Mouse (Mus musculus): ENCODE measurements around the gene Adora2b.

The Adora2b gene

GRCm38 (mm10) chr11:62264018-62264417 is 15.2 kb downstream of the Adora2b start:
- CTCF ChIA-PET = no interaction called here

- CTCF ChIA-PET = no interaction called here
Measured at GRCm38 (mm10) chr11:62265642-62266041, 16.9 kb downstream of the Adora2b start.

- CTCF ChIA-PET = no interaction called here
Measured at GRCm38 (mm10) chr11:62266466-62267214, 17.9 kb downstream of the Adora2b start.

- CTCF ChIA-PET = no interaction called here
Measured at GRCm38 (mm10) chr11:62268381-62268780, 19.6 kb downstream of the Adora2b start.

- CTCF ChIA-PET = no interaction called here
Measured at GRCm38 (mm10) chr11:62269097-62269496, 20.3 kb downstream of the Adora2b start.

- CTCF ChIA-PET = no interaction called here
Measured at GRCm38 (mm10) chr11:62270851-62271250, 22.1 kb downstream of the Adora2b start.

- CTCF ChIA-PET = no interaction called here
Measured at GRCm38 (mm10) chr11:62277086-62277485, 28.3 kb downstream of the Adora2b start.

GRCm38 (mm10) chr11:62278027-62278426 is 29.2 kb downstream of the Adora2b start:
- CTCF ChIA-PET = no interaction called here

- CTCF ChIA-PET = interaction anchor here (0.7 kb wide), 1 partner anchor 1503 kb away, joined by 6 read pairs; no protein-coding TSS in a partner anchor
Measured at GRCm38 (mm10) chr11:62280675-62281600, 32.2 kb downstream of the Adora2b start, which contains the start of the genes Zswim7 and Ttc19. Gene Zswim7, minus strand, starts transcription at chr11:62281375. Gene Ttc19, plus strand, starts transcription at chr11:62281473.

GRCm38 (mm10) chr11:62281601-62281997 is 32.8 kb downstream of the Adora2b start:
- CTCF ChIA-PET = no interaction called here

GRCm38 (mm10) chr11:62284020-62284419 is 35.2 kb downstream of the Adora2b start:
- CTCF ChIA-PET = interaction anchor here (0.6 kb wide), 2 partner anchors 10 to 1801 kb away, joined by 3 to 5 read pairs; no protein-coding TSS in a partner anchor

GRCm38 (mm10) chr11:62285020-62285419 is 36.2 kb downstream of the Adora2b start:
- CTCF ChIA-PET = no interaction called here

GRCm38 (mm10) chr11:62287700-62288099 is 38.9 kb downstream of the Adora2b start:
- CTCF ChIA-PET = no interaction called here

GRCm38 (mm10) chr11:62294121-62294520 is 45.3 kb downstream of the Adora2b start:
- CTCF ChIA-PET = interaction anchor here (0.6 kb wide), 1 partner anchor 144 kb away, joined by 3 read pairs; no protein-coding TSS in a partner anchor

GRCm38 (mm10) chr11:62298883-62299282 is 50.1 kb downstream of the Adora2b start:
- CTCF ChIA-PET = no interaction called here

GRCm38 (mm10) chr11:62305866-62306265 is 57.1 kb downstream of the Adora2b start:
- CTCF ChIA-PET = no interaction called here

- CTCF ChIA-PET = no interaction called here
Measured at GRCm38 (mm10) chr11:62309296-62309695, 60.5 kb downstream of the Adora2b start.

GRCm38 (mm10) chr11:62314984-62315383 is 66.2 kb downstream of the Adora2b start:
- CTCF ChIA-PET = no interaction called here
